Mouse (Mus musculus) stomach, embryonic 15.5 days (tissue): Measurements from ENCODE around the gene Arl8a. TPM values are rescaled to one million over a fixed set of nuclear protein-coding genes. Genes with fewer than 3 reads are reported as not detected.

Experiments
- ATAC-seq: fragments of 200-750 bp; cut with Nextera tagmentation; 2 replicates; pipeline ENCODE4 v1.8.0; 2017; ENCODE audit warnings: low read depth, moderate number of reproducible peaks, moderate TSS enrichment; ENCODE audit not compliant: insufficient read depth, low FRiP score
- H3K27ac ChIP-seq: fragments of 300-500 bp; sonication (generic); 2 replicates; pipeline ENCODE4 v1.5.1; 2015; ENCODE audit warnings: mild to moderate bottlenecking, inconsistent platforms
- H3K27me3 ChIP-seq: fragments of 300-500 bp; sonication (generic); replicated peaks from 2 replicates; pipeline ENCODE4 v1.6.1; 2015; ENCODE audit warnings: inconsistent platforms
- H3K36me3 ChIP-seq: fragments of 300-500 bp; sonication (generic); 2 replicates; pipeline ENCODE4 v1.6.1; 2015; ENCODE audit warnings: inconsistent platforms
- H3K4me1 ChIP-seq: fragments of 300-500 bp; sonication (generic); 2 replicates; pipeline ENCODE4 v1.6.1; 2015; ENCODE audit warnings: inconsistent platforms
- H3K4me2 ChIP-seq: fragments of 300-500 bp; sonication (generic); 2 replicates; pipeline ENCODE4 v1.6.1; 2015; ENCODE audit warnings: mild to moderate bottlenecking, inconsistent platforms
- H3K4me3 ChIP-seq: fragments of 300-500 bp; sonication (generic); replicated peaks from 2 replicates; pipeline ENCODE4 v1.5.1; 2015; ENCODE audit warnings: inconsistent platforms
- H3K9ac ChIP-seq: fragments of 300-500 bp; sonication (generic); 2 replicates; pipeline ENCODE4 v1.6.1; 2015; ENCODE audit warnings: inconsistent platforms
- H3K9me3 ChIP-seq: fragments of 300-500 bp; sonication (generic); 2 replicates; pipeline ENCODE4 v1.6.1; 2016; ENCODE audit warnings: inconsistent platforms
- WGBS: fragments of 180-500 bp; shearing (Covaris S2); methylation state at CpG from one replicate; pipeline ENCODE4 v1.1.7; 2015; 5-methylcytosine and 5-hydroxymethylcytosine counted together
- polyA plus RNA-seq: library from polyadenylated mRNA; unstranded; fragments of >200 nt; fragmentation: Nextera tagmentation; extraction: Ambion mirVana; gene quantifications from 2 replicates; pipeline ENCODE4 v1.2.1, GENCODE M21; 2015

Arl8a gene
- polyA plus RNA-seq, 1 experiment from 2014 or later, result 54.9 TPM

DNA sequence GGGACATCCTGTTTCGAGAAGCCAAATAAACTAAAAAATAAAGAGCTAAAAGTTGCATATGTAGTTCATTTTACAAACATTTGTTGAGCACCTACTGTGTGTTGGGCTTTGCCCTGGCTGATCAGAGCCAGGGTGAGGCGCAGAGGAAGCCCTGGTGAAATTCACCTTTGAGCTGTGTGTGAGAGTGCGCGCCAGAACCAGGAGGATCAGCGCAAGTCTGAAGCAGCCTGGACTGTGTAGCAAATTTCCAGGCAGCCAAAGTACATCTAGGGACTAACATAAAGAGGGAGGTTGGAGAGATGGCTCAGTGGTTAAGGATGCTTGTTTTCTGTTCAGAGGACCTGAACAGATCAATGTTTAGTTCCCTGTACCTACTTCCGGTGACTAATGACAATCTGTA, 26.7 kb downstream of the Arl8a start:
- no peaks in the 10 kb centered on the region for H3K9me3 ChIP-seq
- H3K4me1 ChIP-seq, result 0 out of 2 replicates have a peak, but pooled peaks cover 2% of the 10 kb centered on the region
- no peaks in the 10 kb centered on the region for H3K27me3 ChIP-seq
- no peak overlapping the region for H3K4me3 ChIP-seq
- H3K9ac ChIP-seq, result no peak overlapping the region
- 85% methylated on average over 6 of the region's 6 CpGs for WGBS
- H3K27ac ChIP-seq, result no peak overlapping the region
- no peak overlapping the region for H3K4me2 ChIP-seq
- ATAC-seq, result no peak
- H3K36me3 ChIP-seq, result no peaks in the 10 kb centered on the region

DNA sequence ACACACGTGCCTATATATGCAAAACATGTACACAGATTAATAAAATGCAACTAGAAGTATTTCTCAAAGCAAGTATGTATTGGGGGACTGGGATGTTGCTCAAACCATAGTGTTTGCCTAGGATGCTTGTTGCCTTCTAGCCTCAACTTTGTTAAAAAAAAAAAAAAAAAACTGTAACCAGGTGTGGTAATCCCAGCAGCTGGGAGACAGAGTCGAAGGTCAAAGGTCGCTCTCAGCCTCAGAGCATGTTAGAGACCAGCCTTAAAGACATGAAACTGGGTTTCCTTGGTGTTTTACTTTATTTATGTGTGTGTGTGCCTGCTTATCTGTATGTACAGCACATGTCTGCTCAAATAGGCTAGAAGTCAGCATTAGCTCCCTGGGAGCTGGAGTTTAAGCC, 28.6 kb downstream of the Arl8a start:
- Histone ChIP-seq H3K9me3 (no peaks in the 10 kb centered on the region), H3K27ac (no peak overlapping the region), H3K9ac (no peak overlapping the region), H3K4me2 (no peak overlapping the region), H3K4me3 (no peak overlapping the region), H3K4me1 (0 out of 2 replicates have a peak, but pooled peaks cover 2% of the 10 kb centered on the region), H3K36me3 (no peaks in the 10 kb centered on the region), H3K27me3 (no peaks in the 10 kb centered on the region)
- 72% methylated on average over 3 of the region's 3 CpGs for WGBS
- no peak for ATAC-seq

DNA sequence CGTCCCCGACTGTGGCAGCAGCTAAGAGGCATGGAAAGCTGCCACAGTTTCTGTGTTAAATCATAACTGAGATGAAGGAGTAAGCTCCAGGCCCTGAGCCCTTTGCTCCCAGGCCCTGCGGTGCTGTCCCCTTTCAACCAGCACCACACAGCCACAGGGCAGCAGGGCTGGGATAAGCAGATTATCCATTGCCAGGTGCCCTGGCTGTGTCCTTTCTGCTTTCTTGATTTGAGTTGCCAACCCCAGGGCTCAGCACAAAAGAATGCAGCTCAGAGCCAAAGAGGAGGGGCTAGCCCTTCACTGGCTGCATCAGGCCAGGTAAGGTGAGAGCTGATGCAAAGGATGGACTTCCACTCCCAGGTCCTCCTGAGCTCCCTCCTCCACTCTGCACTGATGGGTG, 31.1 kb downstream of the Arl8a start:
- Histone ChIP-seq H3K27me3 (no peaks in the 10 kb centered on the region), H3K4me1 (peaks cover 2% of the 10 kb centered on the region; the same call in 1 of the 2 replicates), H3K4me2 (no peak overlapping the region), H3K4me3 (no peak overlapping the region), H3K9me3 (no peaks in the 10 kb centered on the region), H3K9ac (no peak overlapping the region), H3K27ac (no peak overlapping the region), H3K36me3 (no peaks in the 10 kb centered on the region)
- WGBS, result 90% methylated on average over 3 of the region's 3 CpGs
- ATAC-seq, result no peak

- Histone ChIP-seq H3K36me3 (no peaks in the 10 kb centered on the region), H3K4me2 (no peak overlapping the region), H3K4me1 (peaks cover 9% of the 10 kb centered on the region; the same call in 1 of the 2 replicates), H3K9ac (no peak overlapping the region), H3K9me3 (no peaks in the 10 kb centered on the region), H3K27me3 (no peaks in the 10 kb centered on the region), H3K27ac (peak overlapping the region; percentile 48; the same call in 1 of the 2 replicates), H3K4me3 (no peak overlapping the region)
- no peak for ATAC-seq
- WGBS, result 71% methylated on average over 7 of the region's 7 CpGs
Observed at GRCm38 (mm10) chr1:135178863-135179262, 32.2 kb downstream of the Arl8a start.

DNA sequence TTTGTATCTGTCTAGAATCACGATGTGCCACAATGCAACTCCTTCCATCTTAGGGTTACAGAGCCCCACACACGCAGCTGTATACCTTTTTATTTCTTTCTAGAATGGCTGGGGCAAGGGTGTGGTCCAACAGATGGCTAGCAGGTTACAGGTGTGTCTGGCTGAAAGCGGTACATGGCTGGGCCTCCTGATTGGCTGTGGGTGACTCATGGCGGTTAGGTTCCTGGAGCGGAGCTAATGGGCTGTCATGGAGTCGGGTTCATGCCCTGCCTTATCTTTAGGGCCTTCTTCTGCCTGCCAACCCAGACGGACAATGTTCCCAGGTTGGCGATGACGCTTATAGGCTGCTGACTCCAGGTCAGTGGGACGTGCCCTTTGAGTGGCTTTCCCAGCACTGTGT, 34.2 kb downstream of the Arl8a start:
- H3K27ac ChIP-seq, result peak overlapping the region; percentile 45; the same call in 1 of the 2 replicates
- WGBS, result 70% methylated on average over 10 of the region's 10 CpGs
- no peaks in the 10 kb centered on the region for H3K36me3 ChIP-seq
- no peak overlapping the region for H3K4me3 ChIP-seq
- H3K4me1 ChIP-seq, result peaks cover 9% of the 10 kb centered on the region; the same call in 1 of the 2 replicates
- no peaks in the 10 kb centered on the region for H3K27me3 ChIP-seq
- ATAC-seq, result peak; percentile 70
- no peak overlapping the region for H3K9ac ChIP-seq
- H3K9me3 ChIP-seq, result no peaks in the 10 kb centered on the region
- H3K4me2 ChIP-seq, result no peak overlapping the region; the same call in 1 of the 2 replicates

GRCm38 (mm10) chr1:135181275-135181674, 34.7 kb downstream of the Arl8a start:
- Histone ChIP-seq H3K9me3 (no peaks in the 10 kb centered on the region), H3K9ac (no peak overlapping the region), H3K4me2 (no peak overlapping the region), H3K36me3 (no peaks in the 10 kb centered on the region), H3K27ac (peak overlapping the region; percentile 28; the same call in 1 of the 2 replicates), H3K27me3 (no peaks in the 10 kb centered on the region), H3K4me1 (peaks cover 9% of the 10 kb centered on the region; the same call in 1 of the 2 replicates), H3K4me3 (no peak overlapping the region)
- WGBS, result 63% methylated on average over 4 of the region's 4 CpGs
- ATAC-seq, result no peak

DNA sequence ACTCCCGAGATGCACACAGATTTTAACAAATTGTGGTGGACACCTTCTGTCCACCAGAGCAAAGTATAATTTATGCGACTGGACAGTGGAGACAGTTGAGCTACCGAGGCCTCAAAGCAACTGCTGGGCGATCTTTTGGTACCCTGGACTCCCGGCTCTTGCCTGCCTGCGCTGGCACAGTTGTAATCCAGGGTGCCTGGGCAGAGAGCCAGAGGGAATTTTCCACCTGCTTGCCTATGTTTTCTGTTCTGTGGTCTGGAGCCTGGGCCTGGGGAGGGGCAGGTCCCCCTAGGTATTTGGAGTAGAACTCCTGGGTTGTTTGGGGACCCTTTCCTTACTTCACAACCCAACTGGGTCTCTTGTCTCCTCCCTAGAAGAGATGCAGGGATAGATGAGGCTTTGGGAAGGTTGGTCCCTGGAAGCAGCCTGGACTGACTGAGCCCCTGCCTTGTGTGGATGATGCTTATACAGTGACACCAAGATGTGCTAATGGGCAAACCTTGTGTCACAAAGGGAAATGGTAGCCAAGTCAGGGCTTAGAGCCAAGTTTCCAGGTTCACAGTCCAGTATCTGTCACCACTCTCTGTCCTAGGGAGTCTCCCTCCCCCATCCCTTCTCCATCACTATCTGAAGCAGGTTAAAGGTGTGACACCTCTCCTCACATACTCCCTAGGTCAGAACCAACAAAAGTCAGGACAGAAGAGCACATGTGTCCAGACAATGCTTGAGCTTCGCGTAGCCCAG, 35.4 kb downstream of the Arl8a start:
- H3K4me3 ChIP-seq, result no peak overlapping the region
- H3K27ac ChIP-seq, result peak overlapping the region; percentile 90; the same call in 1 of the 2 replicates
- H3K27me3 ChIP-seq, result no peaks in the 10 kb centered on the region
- no peak overlapping the region for H3K4me2 ChIP-seq
- H3K4me1 ChIP-seq, result peaks cover 9% of the 10 kb centered on the region; the same call in 1 of the 2 replicates
- no peak overlapping the region for H3K9ac ChIP-seq
- H3K9me3 ChIP-seq, result no peaks in the 10 kb centered on the region
- H3K36me3 ChIP-seq, result no peaks in the 10 kb centered on the region
- WGBS, result 75% methylated on average over 8 of the region's 8 CpGs
- ATAC-seq, result no peak

- H3K27me3 ChIP-seq, result no peaks in the 10 kb centered on the region
- H3K36me3 ChIP-seq, result no peaks in the 10 kb centered on the region
- H3K9me3 ChIP-seq, result no peaks in the 10 kb centered on the region
- no peak overlapping the region for H3K9ac ChIP-seq
- H3K4me2 ChIP-seq, result 0 out of 2 replicates have a peak overlapping the region, but pooled peaks have one; percentile 8
- WGBS, result 59% methylated on average over 3 of the region's 3 CpGs
- H3K4me3 ChIP-seq, result no peak overlapping the region
- peaks cover 9% of the 10 kb centered on the region; the same call in 1 of the 2 replicates for H3K4me1 ChIP-seq
- peak; percentile 13; the same call in 1 of the 2 replicates for ATAC-seq
- peak overlapping the region; percentile 90 for H3K27ac ChIP-seq
Observed at GRCm38 (mm10) chr1:135182975-135183374, 36.4 kb downstream of the Arl8a start.

- no peak overlapping the region for H3K9ac ChIP-seq
- no peaks in the 10 kb centered on the region for H3K27me3 ChIP-seq
- 54% methylated on average over 4 of the region's 4 CpGs for WGBS
- no peak overlapping the region for H3K4me3 ChIP-seq
- peak; percentile 64 for ATAC-seq
- peak overlapping the region; percentile 90 for H3K27ac ChIP-seq
- peaks cover 9% of the 10 kb centered on the region; the same call in 1 of the 2 replicates for H3K4me1 ChIP-seq
- H3K9me3 ChIP-seq, result no peaks in the 10 kb centered on the region
- H3K4me2 ChIP-seq, result 0 out of 2 replicates have a peak overlapping the region, but pooled peaks have one; percentile 8
- no peaks in the 10 kb centered on the region for H3K36me3 ChIP-seq
Observed at GRCm38 (mm10) chr1:135183448-135183847, 36.8 kb downstream of the Arl8a start.

DNA sequence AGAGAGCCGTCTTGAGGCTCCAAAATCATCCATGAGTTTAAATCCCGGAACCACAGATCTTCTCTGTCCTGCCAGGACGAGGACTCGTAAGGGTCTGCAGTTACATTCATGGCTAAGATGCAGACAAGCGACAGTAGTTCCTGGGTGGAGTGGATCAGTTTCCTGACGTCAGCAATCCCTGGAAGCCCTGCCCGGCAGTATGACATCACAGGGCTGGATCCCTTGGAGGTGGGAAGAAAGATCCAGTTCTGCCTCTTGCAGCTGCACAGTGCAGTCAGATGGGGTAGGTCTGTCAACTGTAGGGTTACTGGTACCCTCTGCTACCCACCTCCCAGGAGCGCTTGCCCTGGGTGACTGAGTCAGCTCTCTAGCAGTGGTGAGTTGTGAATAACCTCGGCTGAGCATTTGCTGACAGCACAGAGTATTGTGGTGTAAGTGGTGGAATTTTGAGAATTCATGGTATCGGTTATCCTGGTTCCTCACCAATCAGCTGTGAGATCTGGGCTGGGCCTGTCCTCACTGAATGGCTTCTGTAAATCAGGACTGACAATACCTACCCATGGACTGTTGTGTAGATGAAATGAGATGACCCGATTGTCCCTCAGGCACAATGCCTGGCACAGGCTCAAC, 37.4 kb downstream of the Arl8a start:
- Histone ChIP-seq H3K4me2 (no peak overlapping the region), H3K4me3 (no peak overlapping the region), H3K9me3 (no peaks in the 10 kb centered on the region), H3K9ac (no peak overlapping the region), H3K27ac (peak overlapping the region; percentile 90), H3K4me1 (peaks cover 9% of the 10 kb centered on the region; the same call in 1 of the 2 replicates), H3K36me3 (no peaks in the 10 kb centered on the region), H3K27me3 (no peaks in the 10 kb centered on the region)
- 57% methylated on average over 11 of the region's 11 CpGs for WGBS
- no peak for ATAC-seq

- ATAC-seq, result no peak
- no peak overlapping the region for H3K27ac ChIP-seq
- H3K27me3 ChIP-seq, result no peaks in the 10 kb centered on the region
- H3K9ac ChIP-seq, result no peak overlapping the region
- H3K36me3 ChIP-seq, result no peaks in the 10 kb centered on the region
- H3K4me1 ChIP-seq, result peaks cover 9% of the 10 kb centered on the region; the same call in 1 of the 2 replicates
- H3K4me2 ChIP-seq, result no peak overlapping the region
- 64% methylated on average over 5 of the region's 5 CpGs for WGBS
- no peaks in the 10 kb centered on the region for H3K9me3 ChIP-seq
- no peak overlapping the region for H3K4me3 ChIP-seq
Observed at GRCm38 (mm10) chr1:135185936-135186335, 39.3 kb downstream of the Arl8a start.

GRCm38 (mm10) chr1:135186427-135186826, 39.8 kb downstream of the Arl8a start:
- Histone ChIP-seq H3K4me1 (peaks cover 9% of the 10 kb centered on the region; the same call in 1 of the 2 replicates), H3K4me2 (no peak overlapping the region), H3K9me3 (no peaks in the 10 kb centered on the region), H3K36me3 (no peaks in the 10 kb centered on the region), H3K27me3 (no peaks in the 10 kb centered on the region), H3K9ac (no peak overlapping the region), H3K27ac (no peak overlapping the region), H3K4me3 (no peak overlapping the region)
- WGBS, result 43% methylated on average over 8 of the region's 8 CpGs
- no peak for ATAC-seq
